Mouse (Mus musculus): ENCODE measurements around the gene Hes2.

- TF ChIP-seq CTCF (IDR thresholded peaks at IDR 0.05; ENCODE audit: insufficient read depth, low read length) (no peak), POLR2A (IDR thresholded peaks at IDR 0.05; ENCODE audit: borderline replicate concordance, extremely low read depth, low read depth, low read length) (no peak)
Measured at GRCm38 (mm10) chr4:152170286-152170685, 11.6 kb downstream of the Hes2 start.

Measured in lung, adult 2 months (tissue).